Mouse (Mus musculus) c-Kit-negative CD71-positive TER-119-positive erythroid progenitor cells, embryonic 14.5 days (primary cell): ENCODE results near the gene Rnf214.
"Not testable (repeated sequence)": the region's sequence is repeated elsewhere in the genome, so short reads cannot be mapped to it uniquely, and the experiment has no call there.

Experiments
- DNase-seq: peaks from one replicate; pipeline ENCODE4 v3.0.0-alpha.2; 2013; ENCODE audit warnings: low read depth, low spot score

Rnf214 gene

GRCm38 (mm10) chr9:45850528-45851155, 56.1 kb downstream of the Rnf214 start:
- DNase-seq: no peak

GRCm38 (mm10) chr9:45849528-45850408, 56.9 kb downstream of the Rnf214 start:
- DNase-seq: no peak

GRCm38 (mm10) chr9:45846891-45847460, 59.7 kb downstream of the Rnf214 start:
- no peak for DNase-seq

GRCm38 (mm10) chr9:45846176-45846575, 60.5 kb downstream of the Rnf214 start:
- not testable (repeated sequence) for DNase-seq

- no peak for DNase-seq
Observed at GRCm38 (mm10) chr9:45845541-45845940, 61.2 kb downstream of the Rnf214 start.

GRCm38 (mm10) chr9:45843780-45844179, 62.9 kb downstream of the Rnf214 start:
- no peak for DNase-seq

- DNase-seq: no peak
Observed at GRCm38 (mm10) chr9:45843007-45843406, 63.7 kb downstream of the Rnf214 start.

GRCm38 (mm10) chr9:45841458-45841857, 65.3 kb downstream of the Rnf214 start:
- DNase-seq: no peak

GRCm38 (mm10) chr9:45840331-45840730, 66.4 kb downstream of the Rnf214 start:
- no peak for DNase-seq

- DNase-seq: no peak
Observed at GRCm38 (mm10) chr9:45839982-45840300, 66.8 kb downstream of the Rnf214 start.

- no peak for DNase-seq
Observed at GRCm38 (mm10) chr9:45839139-45839981, 67.4 kb downstream of the Rnf214 start.

- DNase-seq: no peak
Observed at GRCm38 (mm10) chr9:45838434-45839138, 68.1 kb downstream of the Rnf214 start, which contains the start of gene Bace1. Gene Bace1 (plus strand): TSS chr9:45838580.

- no peak for DNase-seq
Observed at GRCm38 (mm10) chr9:45838069-45838433, 68.7 kb downstream of the Rnf214 start.

GRCm38 (mm10) chr9:45833461-45833860, 73.2 kb downstream of the Rnf214 start:
- DNase-seq: no peak

GRCm38 (mm10) chr9:45832898-45833297, 73.8 kb downstream of the Rnf214 start:
- DNase-seq: no peak

- DNase-seq: peak; percentile 61
Observed at GRCm38 (mm10) chr9:45829107-45829506, 77.6 kb downstream of the Rnf214 start.

- peak; percentile 62 for DNase-seq
Observed at GRCm38 (mm10) chr9:45828291-45828963, 78.3 kb downstream of the Rnf214 start, which contains the start of gene Cep164. Gene Cep164 (minus strand): TSS chr9:45828691.

GRCm38 (mm10) chr9:45827663-45828290, 78.9 kb downstream of the Rnf214 start:
- no peak for DNase-seq

GRCm38 (mm10) chr9:45818406-45819011, 88.2 kb downstream of the Rnf214 start:
- no peak for DNase-seq

GRCm38 (mm10) chr9:45815525-45815924, 91.2 kb downstream of the Rnf214 start:
- no peak for DNase-seq
